Mouse (Mus musculus): ENCODE results near the gene Cactin. TPM values are rescaled to one million over a fixed set of nuclear protein-coding genes. Genes with fewer than 3 reads are reported as not detected.

The Cactin gene
- polyA plus RNA-seq, 1 experiment = 36.6 TPM

GRCm38 (mm10) chr10:81317273-81317672 is 3.6 kb upstream of the Cactin start:
- no peak overlapping the region for H3K27ac ChIP-seq (ENCODE audit: control insufficient read depth, insufficient read depth, low read depth, low read length, poor library complexity)
- no peak for TF ChIP-seq CTCF (IDR thresholded peaks at IDR 0.05; ENCODE audit: control insufficient read depth, insufficient read depth, low read length)
- TF ChIP-seq POLR2A (IDR thresholded peaks at IDR 0.05; ENCODE audit: borderline replicate concordance, control insufficient read depth, low read depth, low read length) = no peak
- no peak overlapping the region for H3K4me3 ChIP-seq (replicated peaks; ENCODE audit: control insufficient read depth, low read depth, low read length)
- H3K4me1 ChIP-seq (ENCODE audit: control insufficient read depth, insufficient read depth, low read length) = peaks cover 1% of the 10 kb centered on the region; the same call in 1 of the 2 replicates
- 47% methylated on average over 20 of the region's 20 CpGs for WGBS

DNA sequence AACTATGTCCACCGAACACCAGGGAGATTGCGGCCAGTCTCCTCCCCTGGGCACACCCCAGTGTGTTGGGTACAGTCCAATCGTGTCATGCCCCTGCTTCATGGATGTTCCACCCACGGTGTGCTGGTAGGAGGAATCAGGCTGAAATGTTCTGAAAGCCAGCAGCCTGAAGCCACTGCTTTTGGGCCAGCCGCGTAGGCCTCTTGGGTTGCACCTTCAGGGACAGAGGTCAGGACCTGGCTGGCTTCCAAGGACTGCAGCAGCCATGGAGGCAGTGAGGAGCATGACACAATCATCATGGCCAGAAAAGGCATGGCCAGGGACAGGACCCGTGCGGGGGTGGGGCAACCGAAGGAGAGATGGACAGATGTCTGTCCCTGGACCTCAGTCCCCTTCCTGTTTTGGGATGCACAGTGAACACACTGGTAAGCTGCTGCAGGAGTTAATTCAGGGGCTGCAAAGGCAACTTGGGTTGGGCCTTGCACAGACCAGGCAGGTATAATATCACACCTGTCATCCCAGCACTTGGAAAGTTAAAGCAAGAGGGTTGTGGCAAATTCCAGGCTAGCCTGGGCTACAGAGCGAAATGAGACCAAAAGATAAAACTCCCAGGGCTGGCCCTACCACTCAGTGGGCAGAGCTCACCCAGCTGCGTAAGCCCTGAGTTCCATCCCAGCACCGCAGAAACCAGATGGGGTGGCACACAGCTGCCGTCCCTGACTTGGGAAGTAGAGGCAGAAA is 2.1 kb upstream of the Cactin start:
- no peak for TF ChIP-seq CTCF (IDR thresholded peaks at IDR 0.05; ENCODE audit: control insufficient read depth, insufficient read depth, low read length)
- TF ChIP-seq POLR2A (IDR thresholded peaks at IDR 0.05; ENCODE audit: borderline replicate concordance, control insufficient read depth, low read depth, low read length) = no peak
- no peak overlapping the region for H3K27ac ChIP-seq (ENCODE audit: control insufficient read depth, insufficient read depth, low read depth, low read length, poor library complexity)
- 78% methylated on average over 13 of the region's 13 CpGs for WGBS
- peaks cover 1% of the 10 kb centered on the region; the same call in 1 of the 2 replicates for H3K4me1 ChIP-seq (ENCODE audit: control insufficient read depth, insufficient read depth, low read length)
- H3K4me3 ChIP-seq (replicated peaks; ENCODE audit: control insufficient read depth, low read depth, low read length) = no peak overlapping the region

DNA sequence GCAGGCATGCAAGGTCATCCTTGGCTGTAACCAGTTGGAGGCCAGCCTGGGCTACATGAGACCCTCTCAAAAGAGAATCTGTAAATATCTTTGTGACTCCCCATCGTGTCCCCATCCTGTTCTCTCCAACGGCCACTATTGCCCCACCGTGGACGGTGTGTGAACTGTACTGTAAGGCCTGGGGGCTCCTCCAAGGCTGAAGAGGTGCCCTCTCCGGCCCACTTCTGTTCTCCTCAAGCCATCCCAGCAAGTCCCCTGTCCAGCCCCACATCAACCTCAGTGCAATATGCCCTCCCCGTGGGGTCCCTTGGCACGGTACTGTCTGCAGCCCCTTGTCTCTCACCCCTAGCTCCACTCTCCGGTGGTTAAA is 1.6 kb upstream of the Cactin start:
- 0 out of 2 replicates have a peak overlapping the region, but pooled peaks have one; percentile 15 for H3K27ac ChIP-seq (ENCODE audit: control insufficient read depth, insufficient read depth, low read depth, low read length, poor library complexity)
- H3K4me3 ChIP-seq (replicated peaks; ENCODE audit: control insufficient read depth, low read depth, low read length) = no peak overlapping the region
- TF ChIP-seq POLR2A (IDR thresholded peaks at IDR 0.05; ENCODE audit: borderline replicate concordance, control insufficient read depth, low read depth, low read length) (no peak), CTCF (IDR thresholded peaks at IDR 0.05; ENCODE audit: control insufficient read depth, insufficient read depth, low read length) (no peak)
- H3K4me1 ChIP-seq (ENCODE audit: control insufficient read depth, insufficient read depth, low read length) = peaks cover 1% of the 10 kb centered on the region; the same call in 1 of the 2 replicates
- WGBS = 31% methylated on average over 8 of the region's 8 CpGs

DNA sequence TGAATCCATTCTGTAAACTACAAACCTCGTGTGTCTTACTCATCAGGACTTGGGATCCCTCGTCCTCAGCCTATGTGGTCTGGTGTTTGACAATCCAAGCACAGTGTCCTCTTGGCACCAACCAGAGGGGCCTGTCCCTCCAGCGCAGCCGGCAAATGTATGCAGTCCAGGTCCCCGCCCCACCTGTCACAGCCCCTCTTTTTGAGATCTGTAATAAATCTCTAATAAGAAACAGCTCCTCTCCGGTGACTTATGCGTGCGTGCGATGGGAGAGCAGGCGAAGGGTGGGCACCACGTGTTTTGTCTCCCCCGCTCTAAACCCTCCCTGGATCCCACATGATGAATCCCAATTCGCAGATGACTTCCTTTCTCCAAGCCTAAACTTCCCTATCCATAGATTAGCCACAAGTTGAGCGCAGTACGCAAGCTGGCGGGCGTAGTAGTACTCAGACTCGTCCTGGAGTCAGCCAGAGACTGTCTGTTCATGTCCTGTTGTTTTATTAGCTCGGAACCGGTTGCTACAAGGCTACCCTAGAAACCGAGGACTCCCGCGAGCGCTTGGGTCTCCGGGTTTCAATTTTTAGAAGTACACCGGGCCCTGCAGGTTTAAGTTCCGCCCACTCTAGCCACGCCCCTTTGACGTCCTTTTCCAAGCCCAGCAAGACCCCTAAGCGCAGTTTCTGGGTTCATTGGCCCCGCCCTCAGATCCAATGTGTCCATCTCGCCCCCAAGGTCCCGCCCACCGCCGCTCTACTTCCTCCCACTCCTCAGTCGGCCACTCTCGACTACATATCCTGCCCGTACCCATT is 958 bp upstream of the Cactin start:
- peak overlapping the region; percentile 81 for H3K4me3 ChIP-seq (replicated peaks; ENCODE audit: control insufficient read depth, low read depth, low read length)

DNA sequence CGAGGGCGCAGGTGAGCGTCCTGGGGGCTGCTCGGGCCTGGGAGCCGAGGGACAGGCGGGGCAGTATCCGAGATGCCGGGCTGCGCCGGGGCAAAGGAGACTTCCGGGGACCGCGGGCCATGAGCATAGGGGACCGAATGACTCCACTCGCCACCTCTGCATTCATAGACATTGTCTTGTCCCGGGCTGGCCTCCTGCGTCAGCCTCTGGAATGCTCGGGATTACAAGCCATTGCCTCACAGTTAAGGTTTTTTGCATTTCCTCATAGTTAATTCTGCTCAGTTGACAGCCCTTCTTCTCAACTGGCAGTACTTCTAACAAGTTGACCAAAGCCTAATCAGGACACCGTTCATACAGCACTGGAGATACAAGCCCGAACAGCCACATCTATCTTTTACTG is 533 bp downstream of the Cactin start:
- 2% methylated on average over 20 of the region's 20 CpGs for WGBS
- TF ChIP-seq CTCF (IDR thresholded peaks at IDR 0.05; ENCODE audit: control insufficient read depth, insufficient read depth, low read length) = no peak
- no peak for TF ChIP-seq POLR2A (IDR thresholded peaks at IDR 0.05; ENCODE audit: borderline replicate concordance, control insufficient read depth, low read depth, low read length)
- H3K27ac ChIP-seq (ENCODE audit: control insufficient read depth, insufficient read depth, low read depth, low read length, poor library complexity) = peak overlapping the region; percentile 95
- peak overlapping the region; percentile 82 for H3K4me3 ChIP-seq (replicated peaks; ENCODE audit: control insufficient read depth, low read depth, low read length)
- peaks cover 1% of the 10 kb centered on the region; the same call in 1 of the 2 replicates for H3K4me1 ChIP-seq (ENCODE audit: control insufficient read depth, insufficient read depth, low read length)

More for the DNA sequence above, 958 bp upstream of the Cactin start:
- TF ChIP-seq CTCF (IDR thresholded peaks at IDR 0.05; ENCODE audit: control insufficient read depth, insufficient read depth, low read length) (no peak), POLR2A (IDR thresholded peaks at IDR 0.05; ENCODE audit: borderline replicate concordance, control insufficient read depth, low read depth, low read length) (no peak)
- peak overlapping the region; percentile 89 for H3K27ac ChIP-seq (ENCODE audit: control insufficient read depth, insufficient read depth, low read depth, low read length, poor library complexity)
- under 1% methylated on average over 38 of the region's 38 CpGs for WGBS
- peaks cover 1% of the 10 kb centered on the region; the same call in 1 of the 2 replicates for H3K4me1 ChIP-seq (ENCODE audit: control insufficient read depth, insufficient read depth, low read length)

- WGBS = 93% methylated on average over 27 of the region's 27 CpGs
- peak overlapping the region; percentile 26 for H3K4me3 ChIP-seq (replicated peaks; ENCODE audit: control insufficient read depth, low read depth, low read length)
- TF ChIP-seq CTCF (IDR thresholded peaks at IDR 0.05; ENCODE audit: control insufficient read depth, insufficient read depth, low read length) = no peak
- no peak for TF ChIP-seq POLR2A (IDR thresholded peaks at IDR 0.05; ENCODE audit: borderline replicate concordance, control insufficient read depth, low read depth, low read length)
- H3K4me1 ChIP-seq (ENCODE audit: control insufficient read depth, insufficient read depth, low read length) = peaks cover 1% of the 10 kb centered on the region; the same call in 1 of the 2 replicates
- H3K27ac ChIP-seq (ENCODE audit: control insufficient read depth, insufficient read depth, low read depth, low read length, poor library complexity) = no peak overlapping the region
These were observed 1.5 kb downstream of the Cactin start for GRCm38 (mm10) chr10:81322444-81322843.

- Histone ChIP-seq H3K4me3 (replicated peaks; ENCODE audit: control insufficient read depth, low read depth, low read length) (no peak overlapping the region), H3K4me1 (ENCODE audit: control insufficient read depth, insufficient read depth, low read length) (peaks cover 1% of the 10 kb centered on the region; the same call in 1 of the 2 replicates), H3K27ac (ENCODE audit: control insufficient read depth, insufficient read depth, low read depth, low read length, poor library complexity) (no peak overlapping the region)
- 92% methylated on average over 23 of the region's 23 CpGs for WGBS
- TF ChIP-seq POLR2A (IDR thresholded peaks at IDR 0.05; ENCODE audit: borderline replicate concordance, control insufficient read depth, low read depth, low read length) = no peak
- no peak for TF ChIP-seq CTCF (IDR thresholded peaks at IDR 0.05; ENCODE audit: control insufficient read depth, insufficient read depth, low read length)
These were observed 2.4 kb downstream of the Cactin start for GRCm38 (mm10) chr10:81323141-81323775.

Data from bone marrow, adult 2 months (tissue).